Mouse (Mus musculus) natural killer cell, adult 2 months (primary cell): Measurements from ENCODE around the gene 2410004B18Rik.

Experiments used
- DNase-seq, 2 experiments: peaks; one replicate each; pipeline ENCODE4 v3.0.0; 2022; ENCODE audit warnings: low spot score in 2 of 2

Gene 2410004B18Rik

DNA sequence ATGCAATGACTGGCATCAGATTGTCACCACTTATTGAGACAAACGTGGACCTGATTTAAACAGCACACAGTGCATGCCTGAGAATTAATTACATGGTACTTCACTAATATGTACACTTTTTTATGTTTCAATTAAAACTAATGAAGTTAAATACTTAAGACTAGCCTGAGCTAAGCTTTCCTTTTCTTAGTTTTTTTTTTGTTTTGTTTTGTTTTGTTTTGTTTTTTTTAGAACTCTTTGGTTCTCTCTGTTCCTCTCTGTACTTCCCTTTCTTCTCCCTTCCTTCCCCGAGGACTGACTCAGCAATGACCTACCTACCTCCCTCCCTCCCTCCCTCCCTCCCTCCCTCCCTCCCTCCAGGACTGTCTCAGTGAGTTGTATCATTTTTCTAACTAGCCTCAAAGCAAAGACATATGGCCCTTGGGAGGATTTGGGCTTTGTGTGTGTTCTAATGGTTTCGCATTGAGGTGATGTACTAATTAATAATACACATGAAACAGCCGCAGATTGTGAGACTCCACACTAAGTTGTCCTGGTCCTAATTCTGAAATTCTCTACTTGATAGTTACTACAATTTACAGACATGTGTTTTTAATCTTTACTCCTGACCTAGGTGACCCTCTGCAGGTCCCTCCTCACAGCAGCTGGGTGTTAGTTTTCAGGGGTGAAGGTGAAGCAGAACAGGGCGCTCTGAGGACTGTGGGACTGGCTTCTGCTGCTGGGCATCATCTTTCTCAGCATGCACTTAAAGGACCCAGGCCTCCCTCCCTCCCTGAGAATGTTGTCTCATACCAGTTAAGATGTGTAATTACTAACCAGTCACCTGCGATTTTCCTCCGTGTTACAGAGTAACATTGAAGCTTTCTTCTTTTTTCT lies 8.1 kb upstream of the 2410004B18Rik start:
- no peak for DNase-seq

DNA sequence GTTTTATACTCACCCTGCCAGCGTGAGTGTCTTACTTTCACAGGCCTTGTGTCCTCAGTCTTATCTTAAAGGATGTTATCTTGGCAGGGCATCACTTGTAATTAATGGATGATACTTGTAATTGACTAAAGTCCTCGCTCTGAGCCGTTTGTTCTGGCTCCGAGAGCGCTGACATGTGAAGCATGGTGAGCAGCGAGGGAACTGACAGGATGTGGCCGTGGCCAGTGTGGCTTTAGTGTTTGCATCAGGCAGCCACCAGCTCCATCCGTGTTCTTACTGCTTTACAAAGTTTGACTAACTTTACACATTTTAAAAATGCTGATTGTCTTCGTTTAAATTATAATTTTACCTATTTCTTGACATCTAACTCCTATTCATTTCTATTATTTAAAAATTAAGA lies 4.0 kb upstream of the 2410004B18Rik start:
- DNase-seq, result peak; percentile 33 to 41

DNA sequence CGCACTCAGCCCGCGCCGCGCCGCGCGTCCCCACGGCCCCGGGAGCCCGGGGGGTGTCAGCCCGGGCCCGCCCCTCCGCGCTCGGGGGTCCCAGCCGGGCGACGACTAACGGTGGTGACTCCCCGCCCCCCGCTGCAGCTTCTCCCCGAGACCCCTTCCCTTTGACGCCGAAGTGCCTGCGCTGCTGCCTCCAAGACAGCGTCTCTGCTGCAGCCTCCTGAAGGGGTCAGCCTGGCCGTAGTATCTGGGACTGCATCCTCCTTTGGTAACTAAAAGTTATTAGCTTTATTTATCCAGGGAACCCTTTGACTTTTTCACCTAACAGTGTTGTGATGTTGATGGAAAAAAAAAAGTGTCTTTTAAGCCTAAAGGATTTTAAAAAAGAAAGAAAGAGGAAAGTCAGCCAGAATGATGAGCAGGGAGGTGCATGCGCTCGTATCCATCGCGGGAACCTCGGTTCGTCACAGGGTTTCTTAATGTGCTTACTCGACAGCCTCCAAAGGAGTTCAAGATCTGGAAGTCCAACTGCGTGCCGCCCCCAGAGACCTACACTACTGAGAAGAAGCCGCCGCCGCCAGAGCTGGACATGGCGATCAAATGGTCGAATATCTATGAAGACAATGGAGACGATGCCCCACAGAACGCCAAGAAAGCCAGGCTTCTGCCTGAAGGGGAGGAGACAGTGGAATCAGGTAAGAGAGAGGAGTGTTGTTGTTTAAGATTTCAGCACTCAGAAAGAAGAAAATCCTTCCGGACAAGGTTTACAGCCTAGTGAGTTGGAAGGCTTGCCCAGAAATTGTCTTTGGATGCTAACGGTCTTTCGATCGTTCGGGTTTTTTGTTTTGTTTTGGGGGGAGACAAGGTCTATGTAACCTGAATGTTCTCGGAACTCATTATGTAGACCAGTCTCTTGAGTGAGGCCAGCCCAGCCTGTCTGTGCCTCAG lies 863 bp downstream of the 2410004B18Rik start:
- no peak for DNase-seq

DNA sequence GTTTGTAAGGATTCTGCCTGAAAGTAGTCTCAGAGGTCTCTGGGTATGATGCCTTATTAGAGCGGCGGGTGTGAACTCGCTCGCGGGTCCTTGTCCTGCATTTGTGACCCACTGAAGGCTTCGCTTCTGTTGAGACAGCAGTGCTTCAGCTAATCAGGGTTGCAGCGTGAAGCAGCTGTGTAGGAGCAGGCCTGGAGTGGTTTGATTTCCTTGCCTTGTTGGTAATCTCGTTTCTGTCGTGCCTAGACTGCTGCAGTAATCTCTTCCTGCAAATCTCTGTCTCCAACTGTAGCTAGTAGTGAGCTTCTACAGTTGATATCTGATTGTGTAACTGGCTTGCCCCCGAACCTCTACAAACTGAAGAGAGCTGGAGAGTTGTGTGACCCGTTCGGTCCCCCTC lies 1.6 kb downstream of the 2410004B18Rik start:
- DNase-seq, result no peak

DNA sequence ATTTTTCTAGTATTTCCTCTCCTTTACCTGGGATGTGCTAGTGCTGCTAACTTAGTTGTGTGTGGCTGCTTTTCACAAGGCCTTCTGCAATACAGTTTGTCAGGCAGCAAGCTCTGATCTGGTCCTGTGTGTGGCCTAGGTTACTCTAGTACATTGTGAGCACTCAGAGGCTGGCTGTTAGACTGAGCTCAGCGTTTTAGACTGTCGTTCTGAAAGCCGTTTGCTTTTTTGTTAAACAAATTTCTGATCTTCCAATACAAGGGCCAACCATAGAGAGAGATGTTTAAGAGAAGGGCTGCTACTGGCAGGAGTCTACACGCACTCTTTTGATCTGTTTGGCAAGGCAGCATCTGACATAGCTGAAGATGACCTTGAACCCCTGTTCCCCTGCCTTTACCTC lies 2.2 kb downstream of the 2410004B18Rik start:
- DNase-seq, result no peak

DNA sequence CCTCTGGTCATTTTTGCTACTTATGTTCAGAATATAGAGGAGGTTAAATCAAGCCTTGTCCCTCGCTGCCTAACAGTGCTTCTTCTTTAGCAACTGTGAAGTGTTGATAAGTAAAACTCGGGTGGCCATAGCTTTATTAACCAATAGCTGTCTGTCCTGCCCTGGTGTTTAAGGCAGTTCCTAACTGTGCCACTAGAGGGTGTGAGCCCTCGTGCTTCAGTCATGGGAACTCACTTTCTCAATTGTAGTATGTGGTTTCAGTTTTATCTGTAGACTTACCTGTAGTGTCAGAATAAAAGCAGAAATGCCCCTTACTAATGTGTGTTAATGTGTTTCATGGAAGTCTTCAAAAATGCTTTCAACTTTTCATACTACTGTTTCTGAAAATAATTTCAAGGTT lies 4.2 kb downstream of the 2410004B18Rik start:
- DNase-seq, result peak; percentile 79 to 86

DNA sequence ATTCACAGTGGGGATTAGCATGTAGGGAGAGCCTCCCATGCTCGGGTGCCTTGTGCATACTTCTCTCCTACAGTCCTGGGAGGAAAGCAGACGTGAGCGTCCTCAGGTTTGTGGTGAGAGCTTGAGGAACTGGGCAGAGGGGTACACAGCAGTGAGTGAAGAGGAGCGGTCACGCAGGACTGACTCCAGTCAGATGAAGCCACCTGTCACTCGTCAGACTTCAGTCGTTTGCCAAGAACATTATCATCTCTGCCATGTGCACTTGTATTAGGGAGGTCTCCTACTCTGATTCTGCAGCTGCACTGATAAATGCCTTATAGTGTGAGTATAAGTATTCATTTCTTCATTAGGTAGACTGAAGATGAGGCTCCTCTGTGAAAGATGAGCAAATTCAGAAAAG lies 6.5 kb downstream of the 2410004B18Rik start:
- no peak for DNase-seq

DNA sequence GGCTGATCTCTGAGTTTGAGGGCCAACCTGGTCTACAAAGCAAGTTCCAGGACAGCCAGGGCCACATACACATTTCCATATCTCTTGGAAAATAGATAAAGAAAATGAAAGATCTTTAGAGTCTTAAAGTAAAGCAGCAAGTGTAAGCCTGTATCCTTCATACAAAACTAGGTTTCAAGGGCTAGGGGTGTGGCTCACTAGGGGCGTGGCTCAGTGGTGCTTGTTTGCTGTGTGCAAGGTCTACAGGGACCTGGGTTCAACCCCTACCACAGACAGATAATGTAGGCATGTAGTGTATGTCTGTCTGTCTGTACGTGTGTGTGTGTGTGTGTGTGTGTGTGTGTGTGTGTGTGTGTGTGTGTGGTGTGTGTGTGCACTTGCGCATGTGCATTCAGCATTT lies 8.1 kb downstream of the 2410004B18Rik start:
- no peak for DNase-seq

DNA sequence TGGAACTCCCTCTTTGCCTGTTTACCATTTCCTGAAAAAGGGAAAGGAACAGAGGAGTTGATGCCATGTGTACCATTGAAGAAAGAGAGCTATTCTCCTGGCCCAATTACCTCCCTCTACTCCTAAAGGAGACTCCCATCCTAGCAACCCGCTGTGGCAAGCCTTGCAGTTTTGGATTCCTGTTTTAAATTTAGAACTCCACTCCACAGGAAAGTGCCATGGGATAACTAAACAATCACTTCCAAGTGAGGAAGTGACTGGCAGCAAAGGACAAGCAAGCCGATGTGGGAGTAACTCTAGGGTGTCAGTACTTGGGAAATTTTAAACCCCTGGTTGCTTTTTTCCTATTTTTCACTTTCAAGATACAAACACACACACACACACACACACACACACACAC lies 8.8 kb downstream of the 2410004B18Rik start:
- DNase-seq, result no peak

DNA sequence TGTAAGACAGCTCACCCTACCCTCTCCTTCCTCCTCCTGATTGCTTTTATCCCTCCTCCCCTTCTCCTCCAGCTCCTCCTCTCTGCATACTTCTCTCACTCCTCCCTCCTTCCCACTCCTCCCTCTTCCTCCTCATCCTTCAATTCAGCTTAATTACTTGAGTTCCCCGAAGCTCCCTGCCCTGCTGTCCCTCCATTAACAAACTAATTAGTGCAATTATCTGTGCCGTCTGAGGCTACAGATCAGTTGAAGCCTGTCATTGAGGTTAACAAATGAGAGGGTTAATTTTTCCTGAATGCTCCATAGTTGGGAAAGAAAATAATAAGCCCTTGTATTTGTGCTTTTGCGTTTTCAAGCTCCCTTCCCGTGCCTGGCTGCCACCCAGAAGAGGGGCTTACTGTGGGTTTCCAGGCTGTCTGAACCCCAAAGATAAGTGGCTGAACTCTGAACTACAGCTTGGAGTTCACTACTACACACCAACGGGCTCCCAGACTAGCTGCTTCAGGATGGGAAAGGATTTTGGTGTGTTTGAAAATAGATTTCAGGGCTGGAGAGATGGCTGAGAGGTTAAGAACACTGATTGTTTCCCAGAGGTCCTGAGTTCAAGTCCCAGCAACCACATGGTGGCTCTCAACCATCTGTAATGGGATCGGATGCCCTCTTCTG lies 9.9 kb downstream of the 2410004B18Rik start:
- no peak for DNase-seq

DNA sequence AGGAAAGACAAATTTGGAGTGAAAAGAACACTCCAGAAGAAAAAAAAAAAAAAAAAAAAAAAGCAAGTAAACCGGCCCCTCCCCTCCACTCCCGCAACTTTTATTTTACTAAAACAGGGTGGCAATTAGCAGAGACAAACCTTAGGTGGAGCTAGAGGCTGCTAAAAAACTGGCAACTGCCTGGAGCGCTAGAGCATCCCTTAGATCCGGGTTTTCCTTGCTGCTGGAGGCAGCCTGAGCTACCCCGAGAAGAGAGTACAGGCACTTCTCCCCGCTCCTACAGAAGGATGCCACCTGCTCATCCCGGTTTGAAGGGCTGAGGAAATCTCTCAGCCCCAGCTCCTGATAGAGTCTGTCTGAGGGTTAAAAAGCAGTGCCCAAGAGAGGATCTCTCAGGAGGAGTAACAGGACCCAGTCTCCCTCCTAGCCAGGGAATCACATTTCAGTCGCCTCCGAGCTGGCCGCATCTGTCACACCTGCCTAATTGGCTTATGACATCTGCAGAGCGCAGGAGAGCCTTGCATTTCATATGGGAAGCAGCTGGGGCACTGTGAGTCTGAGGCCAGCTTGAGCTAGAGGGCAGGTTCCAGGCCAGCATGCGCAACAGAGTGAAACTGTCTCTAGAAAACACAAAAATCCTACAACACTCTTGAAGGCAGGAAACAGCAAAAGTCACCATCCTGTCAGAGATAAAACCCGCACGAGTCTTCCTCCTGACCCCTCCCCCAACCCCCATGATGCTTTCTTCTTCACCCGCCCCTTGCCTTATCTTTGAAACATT lies 12.4 kb downstream of the 2410004B18Rik start:
- peak in 1 of 2 experiments; percentile 15 for DNase-seq

DNA sequence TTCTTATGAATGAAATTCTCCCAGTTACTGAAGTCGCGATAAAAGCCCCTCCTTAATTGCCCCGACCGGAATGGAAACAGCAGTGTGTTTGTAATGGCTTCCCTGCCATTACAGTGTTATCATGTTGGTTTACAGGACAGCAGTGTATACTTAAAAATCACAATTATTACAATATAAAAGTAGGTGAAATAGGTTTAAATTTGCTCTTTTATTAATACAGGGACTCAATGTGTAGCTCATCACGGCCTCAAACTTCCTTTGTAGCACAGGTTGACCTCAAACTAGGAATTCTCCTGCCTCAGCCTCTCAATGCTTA lies 13.0 kb downstream of the 2410004B18Rik start:
- DNase-seq, result no peak

DNA sequence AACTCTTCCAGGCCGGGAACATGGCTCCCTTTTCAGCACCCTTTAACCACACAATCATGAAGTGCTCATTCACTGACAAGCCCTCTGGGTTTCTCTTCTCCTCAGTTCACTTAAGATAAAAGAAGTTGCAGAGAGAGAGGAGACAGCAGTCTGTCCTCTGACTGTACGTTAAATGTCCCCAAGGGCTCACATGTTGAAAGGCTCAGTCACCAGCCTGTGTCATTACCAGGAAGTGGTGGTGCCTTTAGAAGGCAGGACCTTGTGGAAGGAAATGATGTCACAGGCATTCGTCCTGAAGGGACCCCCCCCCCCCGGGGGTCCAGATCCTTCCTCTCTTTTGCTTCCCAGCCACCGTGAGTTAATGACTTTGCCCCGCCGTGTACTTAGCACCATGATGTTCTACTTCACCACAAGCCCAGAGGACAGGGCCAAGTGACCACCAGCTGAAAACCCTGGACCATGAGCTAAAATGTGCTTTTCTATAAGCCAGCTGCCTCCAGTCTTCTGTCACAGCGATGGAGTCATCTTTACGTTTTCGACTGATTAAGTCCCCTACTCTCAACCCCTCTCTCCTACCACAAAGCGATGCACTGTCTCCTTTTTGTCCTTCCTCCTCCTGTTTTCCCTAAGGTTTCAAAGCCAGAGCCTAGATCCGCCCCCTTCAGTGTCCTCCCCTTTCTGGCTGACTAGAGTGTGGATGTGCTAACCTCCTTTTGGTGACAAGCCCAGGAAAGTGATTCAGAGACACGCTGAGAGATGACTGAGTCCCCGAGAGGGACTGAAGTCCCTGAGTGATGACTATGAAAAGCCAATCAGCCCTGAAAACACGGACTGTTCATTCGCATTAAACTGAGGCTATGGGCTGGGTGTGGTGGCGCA lies 13.7 kb downstream of the 2410004B18Rik start:
- DNase-seq, result no peak

DNA sequence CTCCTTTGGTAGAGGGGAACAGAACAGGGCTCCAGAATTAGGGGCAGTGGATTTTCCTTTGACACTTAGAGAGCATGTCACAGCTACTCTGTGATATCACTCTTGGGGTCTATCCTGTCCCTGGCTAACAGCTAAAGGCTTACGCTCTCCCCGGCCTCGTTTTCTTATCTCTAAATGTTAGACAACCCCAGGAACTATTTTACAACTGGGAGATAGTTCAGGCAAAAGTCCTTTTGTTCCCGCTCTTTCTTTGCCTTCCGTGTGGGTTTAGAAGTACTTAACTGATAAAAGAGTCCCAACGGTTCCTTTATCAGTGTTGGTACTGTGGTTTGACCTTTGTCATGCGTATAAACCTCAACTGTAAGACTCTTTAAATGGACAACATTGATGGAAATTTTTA lies 15.1 kb downstream of the 2410004B18Rik start:
- DNase-seq, result no peak

DNA sequence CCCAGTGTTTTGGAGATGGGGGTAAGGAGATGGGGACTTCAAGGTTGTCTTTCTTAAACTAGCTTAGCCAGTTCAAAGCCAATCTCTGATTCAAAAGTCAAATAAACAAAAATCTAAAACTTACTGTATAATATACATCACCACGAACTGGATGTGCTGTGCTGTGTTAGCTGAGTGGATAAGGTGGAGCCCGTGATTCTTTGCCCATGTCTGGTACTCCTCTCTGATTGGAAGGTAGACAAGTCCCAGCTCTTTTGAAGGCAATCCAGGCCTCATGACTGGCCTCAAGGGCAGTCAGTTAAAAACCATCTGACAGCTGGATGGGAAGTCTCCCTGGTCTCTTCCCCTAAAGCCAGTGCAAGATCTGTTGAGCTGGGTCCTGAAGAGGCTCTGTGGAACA lies 15.6 kb downstream of the 2410004B18Rik start:
- no peak for DNase-seq

DNA sequence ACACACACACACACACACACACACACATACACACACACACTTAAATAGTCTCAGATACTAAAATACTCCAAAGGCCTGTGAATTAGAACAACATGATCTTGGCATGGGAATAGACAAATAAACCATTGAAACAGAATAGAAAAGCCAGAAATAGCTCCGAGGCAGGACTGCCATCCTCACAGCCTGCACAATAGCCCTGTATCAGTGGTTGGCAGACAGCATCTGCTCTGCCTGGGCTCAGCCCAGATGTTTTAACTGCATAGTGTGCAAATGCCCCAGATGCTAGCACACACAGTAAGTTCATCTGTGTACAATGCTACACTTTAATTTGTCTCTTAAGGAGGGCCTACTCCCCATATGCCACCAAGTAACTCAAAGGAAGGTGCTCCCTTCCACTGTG lies 22.0 kb downstream of the 2410004B18Rik start:
- no peak for DNase-seq

DNA sequence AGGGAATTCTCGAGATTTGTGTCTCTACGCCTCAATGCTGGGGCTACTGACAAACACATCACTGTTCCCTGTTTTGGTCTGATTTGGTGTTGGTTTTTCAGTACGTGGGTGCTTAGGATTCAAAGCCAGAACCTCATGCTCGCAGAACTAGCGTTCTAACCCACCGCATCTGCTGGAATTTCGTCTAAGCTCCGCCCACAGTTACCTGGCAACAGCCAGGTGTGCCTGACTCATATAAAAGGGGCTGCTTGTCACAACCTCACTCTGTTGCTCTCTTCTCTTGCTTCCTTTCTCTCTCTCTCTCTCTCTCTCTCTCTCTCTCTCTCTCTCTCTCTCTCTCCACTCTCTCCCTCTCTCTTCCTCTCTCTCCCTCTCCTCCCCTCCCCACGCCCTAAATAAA lies 24.6 kb downstream of the 2410004B18Rik start:
- DNase-seq, result no peak

DNA sequence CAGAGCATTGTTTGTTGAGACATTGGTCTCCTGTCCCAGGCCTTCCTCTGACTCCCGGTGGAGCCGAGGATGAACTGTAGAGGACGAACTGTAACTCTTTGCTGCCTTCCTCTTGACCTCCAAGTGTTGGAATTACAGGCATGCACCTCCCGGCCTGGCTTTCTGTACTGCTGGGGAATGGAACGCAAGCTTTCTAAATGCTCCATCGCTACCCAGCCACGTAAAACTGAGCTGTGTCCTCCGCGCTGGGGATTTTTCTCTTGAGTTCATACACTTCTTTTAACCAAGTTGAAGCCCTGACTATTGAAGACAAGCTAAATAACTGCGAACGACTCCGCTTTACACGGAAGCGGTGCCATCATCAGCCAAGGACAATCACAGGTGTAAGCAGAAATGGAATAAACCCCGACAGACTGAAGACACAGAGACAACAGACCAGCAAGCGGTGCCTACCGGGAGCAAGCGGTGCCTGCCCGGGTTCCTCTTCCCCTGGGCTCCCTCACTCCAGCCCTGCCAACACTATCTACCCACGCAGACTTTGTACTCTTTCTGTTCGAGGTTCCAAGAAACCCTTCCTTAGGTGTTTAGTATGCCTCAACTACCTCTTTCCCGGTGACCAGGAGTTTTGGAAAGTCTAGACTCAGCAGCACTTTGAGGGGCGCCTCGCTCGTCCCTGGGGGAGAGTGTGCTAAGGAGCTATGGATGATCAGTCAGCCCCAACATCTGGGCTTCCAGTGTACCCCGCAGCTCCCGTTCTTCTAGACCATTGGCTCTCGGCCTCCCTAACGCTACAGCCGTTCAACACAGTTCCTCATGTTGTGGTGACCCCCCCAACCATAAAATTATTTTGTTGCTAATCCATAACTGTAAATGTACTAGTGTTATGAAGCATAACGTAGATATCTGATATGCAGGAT lies 25.5 kb downstream of the 2410004B18Rik start:
- no peak for DNase-seq

DNA sequence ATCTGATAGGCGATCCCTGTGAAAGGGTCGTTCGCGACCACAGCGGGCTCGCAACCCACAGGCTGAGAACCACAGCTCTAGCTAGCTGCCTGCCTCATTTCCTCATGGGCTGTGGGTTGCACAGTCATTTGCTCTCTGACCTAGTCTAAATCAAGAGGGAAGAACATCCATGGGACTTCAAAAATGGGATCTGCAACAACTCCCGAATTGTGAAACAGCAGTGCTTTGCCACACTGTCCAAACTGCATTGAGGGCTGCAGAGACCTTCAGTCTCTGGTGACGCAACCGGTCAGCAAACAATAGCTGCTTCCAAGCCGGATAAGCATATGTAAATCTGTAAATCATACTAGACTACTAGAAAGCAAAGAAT lies 26.2 kb downstream of the 2410004B18Rik start:
- DNase-seq, result no peak

DNA sequence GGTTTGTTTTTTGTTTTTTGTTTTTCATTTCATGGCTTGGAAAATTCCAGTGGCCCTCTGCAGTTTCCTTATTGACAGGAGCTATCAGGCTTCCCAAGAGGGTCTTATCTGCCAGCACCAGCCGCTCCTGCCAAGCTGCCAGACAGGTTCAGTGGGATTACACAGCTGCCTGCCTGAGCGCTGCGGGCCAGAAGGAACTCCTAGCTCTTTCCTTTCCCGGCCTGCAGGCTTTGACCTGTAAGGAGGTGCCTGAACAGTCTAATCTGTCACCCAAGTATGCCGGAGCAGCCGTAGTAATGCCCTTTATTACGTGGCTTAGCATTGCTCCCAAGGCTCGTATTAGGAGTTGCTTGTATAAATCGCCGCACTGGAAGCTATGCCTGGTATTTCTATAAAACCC lies 26.7 kb downstream of the 2410004B18Rik start:
- DNase-seq, result no peak
